Mouse (Mus musculus) ovary, adult 18-20 months (tissue): ENCODE measurements around the gene Atp6v0d1.
"Not testable (repeated sequence)": the region's sequence is repeated elsewhere in the genome, so short reads cannot be mapped to it uniquely, and the experiment has no call there.

Source experiments
- DNase-seq: peaks from one replicate; pipeline ENCODE4 v3.0.0; 2022; ENCODE audit warnings: low spot score, mixed read lengths

The Atp6v0d1 gene

DNA sequence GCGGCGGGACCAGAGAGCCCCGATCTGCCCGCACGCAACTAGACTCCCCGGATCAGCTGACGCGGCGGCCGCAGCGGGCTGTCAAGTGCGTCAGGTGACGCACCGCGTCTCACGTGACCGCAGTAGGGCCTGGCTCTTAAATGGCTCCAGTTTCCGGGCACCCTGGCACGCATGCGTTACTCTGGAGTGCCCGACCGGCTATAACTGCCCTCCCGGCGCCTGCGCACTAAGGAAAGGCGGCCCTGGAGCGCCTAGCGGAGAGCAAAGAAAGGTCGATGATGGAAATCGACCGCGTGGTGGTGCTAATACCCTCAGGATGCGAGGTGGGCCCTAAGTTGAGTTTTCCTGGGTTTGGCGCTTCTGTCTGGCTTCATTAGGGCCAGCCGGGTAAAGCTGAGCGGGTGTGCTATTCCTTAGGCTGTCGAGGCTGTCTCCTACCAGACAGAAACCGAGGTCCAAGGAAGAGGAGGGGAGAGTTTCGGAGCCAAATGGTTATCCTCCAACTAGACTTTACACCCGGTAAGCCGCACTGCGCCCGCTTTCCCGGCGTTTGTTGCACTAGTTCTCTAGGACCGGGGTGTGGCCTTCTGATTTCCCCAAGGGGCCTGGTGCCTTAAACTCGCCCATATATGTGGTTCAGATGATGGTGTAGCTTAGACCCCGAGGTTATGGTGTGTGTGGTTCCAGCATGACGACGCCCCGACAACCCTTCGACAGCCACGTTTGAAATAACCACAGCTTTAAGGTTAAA, at the start of gene Atp6v0d1:
Gene Atp6v0d1 (minus strand): TSS at position 96 of the 751 bp plus-strand sequence.
- DNase-seq, result peak; percentile 99

DNA sequence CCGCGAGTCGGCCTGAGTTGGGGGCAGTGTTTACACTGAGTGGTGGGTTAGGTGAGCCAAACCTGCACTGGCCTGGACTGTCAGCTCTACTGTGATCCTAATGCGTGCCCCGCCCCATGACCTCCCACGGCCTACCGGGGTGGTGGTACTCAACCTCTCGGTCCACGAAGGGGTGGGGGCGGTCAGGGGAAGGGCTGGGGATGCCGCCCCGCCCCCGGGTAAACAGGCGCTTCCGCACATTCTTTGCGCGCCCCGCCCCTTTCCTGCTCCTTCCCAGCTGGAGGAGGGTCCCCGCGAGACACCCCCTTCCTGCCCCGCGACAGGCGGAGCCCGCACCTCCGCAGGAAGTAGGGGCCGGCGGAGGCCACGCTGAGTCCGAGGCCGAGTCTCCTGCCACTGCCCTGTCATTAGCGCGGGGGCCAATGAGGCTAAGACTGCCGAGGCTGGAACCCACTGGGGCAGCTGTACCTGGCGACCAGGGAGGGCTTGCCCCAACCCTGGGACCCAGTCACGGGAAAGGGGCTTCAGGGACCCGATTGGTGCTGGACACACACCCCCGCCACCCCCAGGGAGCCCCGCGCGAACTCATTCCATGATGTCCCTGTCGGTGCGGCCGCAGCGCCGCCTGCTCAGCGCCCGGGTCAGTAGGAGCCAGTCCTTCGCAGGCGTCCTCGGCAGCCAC, 48.1 kb upstream of the Atp6v0d1 start:
- DNase-seq, result peak; percentile 50

DNA sequence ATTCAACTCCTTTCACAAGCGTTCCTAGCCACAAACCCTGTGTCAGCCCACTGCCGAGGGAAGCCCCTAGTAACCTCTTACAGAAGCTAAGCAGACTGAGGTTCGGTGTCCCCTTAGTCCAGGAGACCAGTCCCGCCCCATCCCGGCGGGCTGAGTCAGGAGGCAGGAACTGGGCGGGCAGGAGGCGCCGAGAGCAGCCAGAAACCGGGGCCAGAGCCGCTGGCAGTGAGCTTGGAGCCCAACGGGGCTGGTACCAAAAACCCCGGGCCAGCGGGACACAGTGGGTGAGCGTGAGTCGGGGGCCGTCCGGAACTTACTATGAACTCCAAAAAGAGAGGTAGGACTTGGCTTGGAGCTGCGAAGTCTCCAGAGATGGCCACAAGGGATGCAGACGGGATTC, 47.2 kb upstream of the Atp6v0d1 start:
- no peak for DNase-seq

DNA sequence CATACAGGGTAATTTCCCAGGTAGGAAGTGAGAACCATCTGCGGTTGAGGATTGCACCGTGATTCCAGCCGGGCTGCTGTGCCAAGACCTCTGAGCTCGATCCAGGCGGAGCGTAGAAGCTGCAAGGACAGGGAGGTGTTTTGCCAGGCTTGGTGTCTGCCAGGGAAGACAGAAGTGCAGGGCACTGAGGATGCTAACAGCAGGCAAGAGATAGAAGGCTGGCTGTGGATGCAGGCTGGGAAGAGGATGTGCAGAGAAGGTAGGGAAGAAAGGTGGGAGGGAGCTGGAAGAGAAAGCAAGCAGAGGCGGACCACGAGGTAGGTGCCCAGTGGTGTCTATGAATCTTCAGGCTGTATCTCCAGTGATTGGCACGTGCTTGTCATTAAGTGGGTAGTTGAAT, 46.0 kb upstream of the Atp6v0d1 start:
- no peak for DNase-seq

DNA sequence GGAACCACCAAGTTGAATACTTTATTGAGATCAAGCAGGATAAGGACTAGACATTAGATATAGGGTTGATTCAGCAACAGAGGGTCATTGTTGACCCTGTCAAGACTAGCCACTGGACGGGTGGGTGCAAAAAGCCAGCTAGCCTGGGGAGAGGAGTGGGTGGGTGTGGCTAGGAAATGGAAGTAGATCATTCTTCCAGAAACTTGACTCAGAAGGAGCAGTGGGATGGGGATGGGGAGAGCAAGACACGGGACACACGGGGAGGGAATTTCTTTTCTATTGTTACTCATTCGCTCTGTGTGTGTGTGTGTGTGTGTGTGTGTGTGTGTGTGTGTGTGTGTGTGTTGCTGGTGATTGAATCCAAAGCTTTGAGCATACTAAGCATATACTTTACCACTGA, 43.9 kb upstream of the Atp6v0d1 start:
- no peak for DNase-seq

DNA sequence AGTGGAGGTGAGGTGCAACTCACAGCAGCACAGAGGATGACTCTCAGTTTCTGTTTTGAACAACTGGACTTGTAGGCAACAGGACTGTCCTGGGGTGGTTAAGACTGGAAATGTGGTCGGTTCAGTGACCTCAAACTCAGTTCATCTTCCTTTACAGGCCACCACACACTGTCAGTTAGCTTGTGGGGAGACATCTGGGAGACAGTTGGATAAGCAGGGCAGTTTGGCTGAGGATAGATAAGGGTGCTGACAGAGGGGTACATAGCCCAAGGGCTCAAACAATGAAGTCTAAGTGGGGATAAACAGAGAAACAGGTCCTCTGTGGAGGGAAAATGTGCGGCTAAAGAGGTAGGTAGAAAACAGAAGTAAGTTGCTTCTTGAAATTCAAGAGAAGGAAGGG, 43.5 kb upstream of the Atp6v0d1 start:
- no peak for DNase-seq

DNA sequence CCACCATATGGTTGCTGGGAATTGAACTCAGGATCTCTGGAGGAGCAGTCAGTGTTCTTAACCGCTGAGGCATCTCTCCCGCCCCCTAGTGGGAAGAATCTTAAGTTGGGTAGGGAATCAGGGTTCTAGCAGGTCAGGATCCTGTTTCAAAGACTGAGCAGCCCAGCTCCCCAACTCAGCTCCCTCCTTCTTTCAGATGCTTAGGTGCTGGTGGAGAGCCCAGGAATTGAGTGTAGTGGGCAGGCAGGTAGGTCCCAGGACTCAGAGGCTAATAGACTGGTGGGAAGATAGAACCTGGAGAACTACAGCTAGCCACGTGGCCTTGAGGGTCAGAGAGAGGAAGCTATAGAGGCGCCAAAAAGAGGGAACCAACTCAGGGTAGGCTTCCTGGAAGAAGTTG, 41.8 kb upstream of the Atp6v0d1 start:
- DNase-seq, result no peak

DNA sequence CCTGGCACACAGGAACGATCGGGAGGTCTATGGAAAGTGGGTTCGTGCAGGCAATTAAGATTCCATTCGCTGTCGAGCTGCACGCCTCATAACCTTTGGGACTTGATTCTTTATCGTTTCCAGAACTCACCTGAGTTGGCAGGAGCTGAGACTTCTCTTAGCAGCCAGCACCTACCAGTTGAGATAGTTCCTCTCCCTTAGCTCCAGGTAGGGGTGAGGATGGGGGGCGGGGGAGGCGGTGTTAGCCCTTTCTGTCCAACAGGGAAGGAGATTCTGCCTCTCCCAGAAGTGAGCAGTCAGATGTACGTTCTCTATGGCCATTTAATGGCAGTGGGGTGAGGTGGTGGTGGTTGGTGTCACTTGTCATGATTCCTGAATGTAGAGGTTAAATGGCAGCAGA, 41.2 kb upstream of the Atp6v0d1 start:
- no peak for DNase-seq

DNA sequence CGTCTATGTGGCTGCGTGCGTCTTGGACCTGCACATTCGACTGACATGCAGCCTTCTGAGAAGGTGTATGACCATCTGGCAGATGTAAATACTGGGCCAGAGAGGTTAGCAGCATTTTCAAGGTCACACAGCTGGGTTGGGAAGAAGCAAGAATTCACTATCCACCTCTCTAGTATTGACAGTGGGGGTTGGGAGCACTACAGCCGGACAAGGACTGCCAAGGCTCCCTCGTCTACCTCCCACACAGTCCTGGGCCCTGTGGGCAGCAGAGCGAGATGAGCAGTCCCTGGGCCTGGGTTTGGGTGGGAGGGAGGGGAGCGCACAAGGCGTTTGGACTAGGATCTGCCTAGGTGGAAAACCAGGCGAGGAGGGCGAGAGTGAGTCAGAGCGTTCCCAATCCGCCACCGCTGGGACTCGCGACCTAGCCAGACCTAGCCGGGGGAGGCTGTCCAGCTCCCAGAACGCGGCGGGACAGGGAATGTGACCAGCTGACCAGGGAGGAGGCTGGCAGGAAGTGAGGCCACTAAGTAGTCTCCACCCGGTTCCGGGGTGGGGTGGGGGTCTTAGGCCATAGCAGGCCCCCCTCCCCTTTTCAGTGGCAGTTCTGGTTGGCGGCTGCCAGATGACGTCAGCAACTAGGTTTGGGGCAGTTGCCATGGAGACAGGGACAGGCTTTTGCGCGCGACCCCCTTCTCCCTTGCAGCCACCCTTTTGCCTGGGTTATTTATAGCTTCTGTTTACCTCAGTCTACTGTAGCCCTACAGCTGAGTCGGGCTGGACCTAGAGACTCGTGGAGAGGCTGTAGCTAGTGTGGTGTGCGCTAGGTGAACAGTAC, 40.6 kb upstream of the Atp6v0d1 start:
- peak; percentile 73 for DNase-seq

DNA sequence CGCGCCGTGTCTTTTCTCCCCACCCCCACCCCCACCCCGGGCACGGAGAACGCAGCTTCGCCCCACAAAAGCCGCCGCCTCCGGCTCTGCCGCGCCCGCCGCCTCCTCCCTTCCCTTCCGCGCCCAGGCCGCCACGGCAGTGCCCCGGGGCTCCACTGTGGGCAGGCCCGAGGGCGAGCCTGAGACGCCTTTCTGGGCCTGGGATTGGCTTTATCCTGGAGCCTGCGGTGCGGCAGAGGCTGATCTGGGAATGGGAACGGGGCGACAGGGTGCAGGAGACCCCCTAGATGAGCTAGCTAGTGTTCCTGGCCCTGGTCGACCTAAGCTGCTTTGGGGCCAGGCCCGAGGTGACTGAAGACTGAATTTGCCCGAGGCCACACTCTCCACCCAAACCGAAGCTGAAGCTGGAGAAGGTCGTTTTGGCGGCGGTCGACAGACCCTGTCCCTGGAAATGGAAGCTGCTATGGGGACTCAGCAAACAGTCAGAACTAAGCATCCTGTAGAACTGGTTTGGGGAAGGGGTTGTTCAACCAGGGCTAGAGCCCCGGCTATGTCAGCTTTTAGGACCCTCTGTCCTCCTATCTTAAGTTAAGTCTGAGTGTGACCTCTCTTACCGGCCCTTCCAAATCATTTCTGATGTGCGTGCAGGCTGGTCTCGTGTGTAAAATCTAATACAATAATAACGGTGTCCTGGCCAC, 39.8 kb upstream of the Atp6v0d1 start:
- no peak for DNase-seq

DNA sequence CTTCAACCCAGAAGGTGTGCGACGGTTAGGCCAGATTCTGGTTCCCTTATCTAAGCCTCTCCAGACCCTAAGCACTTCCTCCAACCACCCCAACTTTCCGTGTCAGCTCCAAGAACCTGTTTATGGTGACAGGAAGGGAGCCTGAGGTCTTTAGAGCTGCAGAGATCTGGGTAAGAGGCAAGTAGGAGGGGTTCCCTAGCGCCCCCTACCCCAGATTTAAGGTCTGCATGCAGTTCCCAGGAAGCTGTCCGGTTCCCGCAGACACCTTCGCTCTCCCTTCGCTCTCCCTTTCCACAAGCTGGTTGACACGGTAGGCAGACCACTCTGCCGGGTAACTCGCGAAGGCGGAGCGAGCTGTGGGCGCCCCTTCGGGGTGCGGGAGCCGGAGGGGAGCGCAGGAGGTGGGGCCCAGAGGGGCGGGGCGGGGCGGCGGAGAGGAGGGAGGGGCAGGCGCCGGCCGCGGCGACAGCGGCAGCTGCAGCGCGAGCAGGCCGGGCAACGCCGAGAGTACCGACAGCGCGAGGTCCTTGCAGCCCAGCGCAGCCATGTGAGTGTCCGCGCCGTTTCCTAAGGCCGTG, 39.0 kb upstream of the Atp6v0d1 start, which contains the start of gene Ripor1:
Gene Ripor1 (plus strand): TSS at position 452 of the 578 bp plus-strand sequence.
- DNase-seq, result peak; percentile 66

DNA sequence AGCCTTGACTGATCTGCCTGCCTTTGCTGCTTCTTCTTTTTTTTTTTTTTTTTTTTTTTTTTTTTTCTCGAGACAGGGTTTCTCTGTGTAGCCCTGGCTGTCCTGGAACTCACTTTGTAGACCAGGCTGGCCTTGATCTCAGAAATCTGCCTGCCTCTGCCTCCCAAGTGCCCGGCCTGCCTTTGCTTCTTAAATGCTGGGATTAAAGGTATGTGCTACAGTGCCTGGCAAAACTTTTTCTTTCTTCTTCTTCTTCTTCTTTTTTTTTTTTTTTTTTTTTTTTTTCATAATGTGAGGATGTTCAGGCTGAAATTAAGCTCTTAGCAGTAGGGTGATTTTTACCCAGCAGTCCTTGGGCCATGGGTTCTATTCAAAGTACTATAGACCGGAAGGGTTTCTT, 36.7 kb upstream of the Atp6v0d1 start:
- not testable (repeated sequence) for DNase-seq

DNA sequence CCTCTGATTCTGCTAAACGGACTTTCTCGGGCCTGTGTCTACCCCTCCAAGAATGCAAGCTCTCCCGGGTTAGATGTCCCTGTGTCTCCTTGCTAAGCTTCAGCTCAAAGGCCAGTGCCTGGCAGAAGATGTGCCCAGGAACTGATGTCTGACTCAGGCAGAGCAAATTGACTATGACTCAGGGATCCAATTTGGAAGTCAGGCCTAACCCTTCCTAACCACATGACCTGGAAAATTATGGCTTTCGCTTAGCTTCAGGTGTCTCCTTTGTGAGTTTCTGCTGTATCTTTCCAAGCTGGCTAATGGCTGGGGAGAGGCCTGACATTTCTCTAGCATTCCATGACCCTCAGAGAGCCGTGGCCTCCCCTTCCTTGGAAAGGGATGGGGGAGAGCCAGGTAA, 35.5 kb upstream of the Atp6v0d1 start:
- no peak for DNase-seq

DNA sequence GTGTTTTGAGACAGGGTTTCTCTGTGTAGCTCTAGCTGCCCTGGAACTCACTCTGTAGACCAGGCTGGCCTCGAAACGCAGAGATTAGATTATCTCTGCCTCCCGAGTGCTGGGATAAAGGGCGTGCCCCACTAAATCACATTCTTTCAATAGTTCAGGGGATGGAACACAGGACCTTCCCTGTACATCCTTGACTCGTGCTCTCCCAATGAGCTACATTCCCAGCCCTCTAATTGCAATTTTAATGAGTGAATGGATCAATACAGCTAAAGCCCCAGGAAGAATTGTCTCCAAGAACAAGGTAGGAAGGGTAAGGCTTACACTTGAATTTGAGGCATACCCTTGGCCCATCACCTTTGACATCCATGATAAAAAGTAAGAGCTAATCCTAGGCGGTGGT, 32.9 kb upstream of the Atp6v0d1 start:
- no peak for DNase-seq

DNA sequence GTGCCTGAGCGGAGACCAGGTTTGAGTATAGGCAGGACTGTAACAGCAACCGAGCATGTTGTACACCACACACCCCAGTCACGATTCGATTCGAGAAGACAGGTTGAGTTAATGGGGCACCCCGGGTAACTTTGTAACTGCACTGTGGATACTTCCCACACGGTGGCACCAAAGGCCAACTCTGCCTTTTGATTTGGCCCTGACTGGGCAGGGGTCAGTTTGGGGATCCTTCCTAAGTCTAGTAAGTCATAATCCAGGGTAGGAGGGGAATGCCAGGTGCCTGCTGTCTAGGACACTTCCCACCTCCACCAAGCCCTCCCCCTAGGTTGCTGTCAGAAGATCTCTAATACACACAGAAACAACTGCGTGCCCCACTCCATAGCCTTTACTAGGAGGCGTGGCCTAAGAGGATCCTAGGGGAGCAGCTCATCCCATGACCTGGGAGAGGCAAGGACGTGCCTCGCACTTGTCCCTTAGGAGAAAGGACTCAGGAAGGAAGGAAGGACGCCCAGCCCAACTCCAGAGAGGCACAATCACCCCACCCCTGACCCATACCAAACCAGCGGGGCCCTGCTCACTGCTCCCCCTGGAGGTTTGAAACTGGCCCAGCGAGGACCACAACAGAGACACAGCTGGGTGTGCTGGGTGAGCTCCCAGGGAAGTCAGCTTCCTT, 30.7 kb upstream of the Atp6v0d1 start:
- DNase-seq, result no peak

DNA sequence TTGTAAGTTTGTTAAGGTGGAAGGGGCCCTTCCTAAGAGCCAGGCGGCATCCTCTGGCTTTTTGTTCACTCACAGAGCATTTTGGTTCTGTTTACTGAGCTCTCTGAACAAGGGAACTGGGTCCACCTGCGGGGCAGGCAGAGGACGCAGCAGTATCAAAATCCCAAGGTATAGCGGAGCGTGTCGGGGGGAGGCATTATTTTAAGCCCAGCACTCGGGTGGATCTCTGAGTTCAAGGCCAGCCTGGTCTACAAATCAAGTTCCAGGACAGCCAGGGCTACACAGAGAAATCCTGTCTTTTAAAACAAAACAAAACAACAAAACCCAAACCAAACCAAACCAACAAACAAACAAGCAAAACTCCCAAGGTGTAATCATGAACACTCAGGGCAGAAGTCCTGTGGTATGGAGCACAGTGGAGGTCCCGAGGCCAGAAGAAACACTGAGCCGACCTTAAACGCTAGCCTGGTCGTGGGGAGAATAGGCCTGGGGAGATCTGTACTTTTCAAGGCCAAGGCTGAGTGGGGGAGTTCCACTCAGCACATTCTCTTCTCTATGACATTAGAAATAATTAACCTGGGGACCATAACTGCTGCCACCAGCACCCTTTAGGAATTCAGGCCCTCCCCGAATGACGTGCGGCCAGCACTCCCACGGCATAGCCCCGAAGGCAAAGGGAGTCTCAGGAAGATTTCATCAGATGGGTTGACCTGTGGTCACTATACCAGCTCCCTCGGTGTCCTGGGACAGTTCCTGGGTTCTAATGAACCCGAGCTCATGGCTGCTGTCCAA, 28.8 kb upstream of the Atp6v0d1 start:
- DNase-seq, result no peak

DNA sequence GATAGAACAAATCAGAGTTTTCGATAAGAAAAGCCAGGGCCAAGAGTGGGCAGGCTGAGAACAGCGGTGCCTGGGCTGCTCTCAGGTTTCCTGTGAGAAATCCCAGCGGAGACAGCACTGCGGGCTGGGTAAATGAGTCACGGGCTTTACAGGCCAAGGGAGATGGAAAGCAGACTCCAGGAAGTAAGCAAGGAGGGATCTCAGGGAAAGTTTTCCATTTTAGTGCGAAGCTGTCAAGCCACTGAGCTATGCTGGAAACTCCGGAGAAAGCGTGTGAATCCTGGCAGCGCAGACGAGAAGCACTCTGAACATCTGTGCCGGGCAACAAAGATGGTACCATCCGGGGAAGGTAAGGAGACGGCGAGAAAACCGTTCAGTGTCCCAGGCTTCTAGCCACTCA, 28.0 kb upstream of the Atp6v0d1 start:
- DNase-seq, result no peak

DNA sequence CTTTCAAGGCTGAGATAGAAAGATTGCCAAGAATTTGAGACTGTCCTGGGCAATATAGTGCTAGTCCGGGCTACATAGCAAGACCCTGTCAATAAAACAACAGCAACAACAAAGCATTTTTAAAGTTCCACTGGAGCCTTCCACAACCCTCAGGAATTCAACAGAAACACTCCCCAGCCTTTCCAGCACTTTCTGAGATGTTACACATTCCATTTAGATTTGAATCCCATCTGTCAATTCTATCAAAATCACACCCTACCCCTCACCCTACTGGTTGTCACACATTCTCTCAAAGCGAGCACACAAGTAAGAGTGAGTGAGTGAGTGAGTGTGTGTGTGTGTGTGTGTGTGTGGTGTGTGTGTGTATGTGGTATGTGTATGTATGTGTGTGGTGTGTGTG, 26.6 kb upstream of the Atp6v0d1 start:
- DNase-seq, result no peak

DNA sequence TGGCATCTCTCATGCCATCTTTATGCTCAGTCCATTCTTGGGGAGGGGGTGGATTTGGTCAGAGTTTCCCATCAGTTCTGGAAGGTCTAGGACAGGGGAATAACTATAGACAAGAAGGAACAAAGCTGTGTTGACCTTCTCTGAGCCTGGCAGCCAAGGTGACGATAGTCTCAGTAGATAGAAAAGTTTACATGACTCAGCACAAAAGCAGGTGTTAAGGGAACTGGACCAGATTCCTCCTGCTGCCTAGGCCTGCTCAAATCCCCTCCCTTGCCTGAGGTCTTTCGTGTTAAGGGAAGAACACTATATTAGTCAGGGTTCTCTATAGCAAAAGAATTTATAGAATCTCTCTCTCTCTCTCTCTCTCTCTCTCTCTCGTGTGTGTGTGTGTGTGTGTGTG, 13.9 kb upstream of the Atp6v0d1 start:
- DNase-seq, result no peak

DNA sequence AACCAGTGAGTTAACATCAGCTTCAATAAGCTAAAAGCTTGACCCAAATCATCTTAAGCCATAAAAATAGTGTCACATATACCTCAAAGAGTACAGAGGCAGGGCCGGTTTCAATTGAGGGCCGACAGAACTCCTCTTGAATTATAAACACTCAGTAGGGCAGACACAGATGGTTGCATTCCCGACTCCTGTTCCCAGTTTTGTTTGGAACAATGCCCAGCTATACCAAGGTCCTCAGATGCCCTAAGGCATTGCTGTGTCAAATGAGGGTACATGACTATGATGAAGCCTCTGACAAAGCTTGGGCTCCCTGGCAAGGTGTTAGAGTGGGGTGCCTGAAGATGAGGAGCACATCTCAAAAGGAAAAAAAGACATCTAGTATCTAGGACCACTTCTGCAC, 9.7 kb upstream of the Atp6v0d1 start:
- DNase-seq, result no peak
